Mouse (Mus musculus) heart, embryonic 15.5 days (tissue): ENCODE measurements around the gene Sik2. TPM values are rescaled to one million over a fixed set of nuclear protein-coding genes. Genes with fewer than 3 reads are reported as not detected.

Experiments
- ATAC-seq: fragments of 200-750 bp; cut with Nextera tagmentation; replicated peaks from 2 replicates; pipeline ENCODE4 v1.8.0; 2017; ENCODE audit warnings: low read depth, moderate TSS enrichment; ENCODE audit not compliant: insufficient number of reproducible peaks, insufficient read depth, low FRiP score
- H3K27ac ChIP-seq: fragments of 300-500 bp; sonication (generic); 2 replicates; pipeline ENCODE4 v1.5.1; 2015; ENCODE audit warnings: mild to moderate bottlenecking, inconsistent platforms
- H3K27me3 ChIP-seq: fragments of 300-500 bp; sonication (generic); 2 replicates; pipeline ENCODE4 v1.6.1; 2015; ENCODE audit warnings: inconsistent platforms
- H3K36me3 ChIP-seq: fragments of 300-500 bp; sonication (generic); 2 replicates; pipeline ENCODE4 v1.6.1; 2015; ENCODE audit warnings: mild to moderate bottlenecking, inconsistent platforms
- H3K4me1 ChIP-seq: fragments of 300-500 bp; sonication (generic); replicated peaks from 2 replicates; pipeline ENCODE4 v1.6.1; 2015; ENCODE audit warnings: inconsistent platforms
- H3K4me2 ChIP-seq: fragments of 300-500 bp; sonication (generic); 2 replicates; pipeline ENCODE4 v1.6.1; 2015; ENCODE audit warnings: inconsistent platforms, mild to moderate bottlenecking, moderate library complexity
- H3K4me3 ChIP-seq: fragments of 300-500 bp; sonication (generic); 2 replicates; pipeline ENCODE4 v1.5.1; 2015; ENCODE audit warnings: mild to moderate bottlenecking, inconsistent platforms
- H3K9ac ChIP-seq: fragments of 300-500 bp; sonication (generic); 2 replicates; pipeline ENCODE4 v1.6.1; 2015; ENCODE audit warnings: mild to moderate bottlenecking, inconsistent platforms
- H3K9me3 ChIP-seq: fragments of 300-500 bp; sonication (generic); replicated peaks from 2 replicates; pipeline ENCODE4 v1.6.1; 2016; ENCODE audit warnings: inconsistent platforms
- WGBS: fragments of 180-500 bp; shearing (Covaris S2); methylation state at CpG from one replicate; pipeline ENCODE4 v1.1.7; 2015; ENCODE audit warnings: mixed read lengths; 5-methylcytosine and 5-hydroxymethylcytosine counted together
- polyA plus RNA-seq: library from polyadenylated mRNA; unstranded; fragments of >200 nt; fragmentation: Nextera tagmentation; extraction: Ambion mirVana; gene quantifications from 2 replicates; pipeline ENCODE4 v1.2.1, GENCODE M21; 2015

The Sik2 gene
- polyA plus RNA-seq, 1 experiment from 2014 or later, result 13.7 TPM

DNA sequence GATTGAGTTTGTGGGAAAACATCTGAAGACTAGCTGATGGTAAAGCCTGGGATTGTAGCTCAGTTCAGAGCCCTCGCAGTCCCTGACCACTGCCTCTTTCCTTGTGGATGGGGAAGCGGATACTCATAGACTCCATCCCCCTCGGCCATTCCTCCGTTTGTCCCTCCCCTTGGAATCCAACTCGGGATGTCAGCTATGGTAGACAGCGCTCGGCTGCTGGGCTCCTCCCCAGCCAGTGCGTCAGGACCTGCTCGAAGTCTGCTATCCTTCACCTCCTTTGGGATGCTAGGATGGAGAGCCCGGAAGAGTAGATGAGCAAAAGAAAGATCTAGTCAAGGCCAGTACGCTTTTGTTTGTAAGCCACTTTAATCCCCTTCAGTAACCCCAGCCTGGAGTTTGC, 158.6 kb downstream of the Sik2 start:
- Histone ChIP-seq H3K4me3 (peak overlapping the region; percentile 18), H3K9ac (peak overlapping the region; percentile 15; the same call in 1 of the 2 replicates), H3K27ac (peak overlapping the region; percentile 25), H3K4me1 (peaks cover 28% of the 10 kb centered on the region), H3K4me2 (peak overlapping the region; percentile 56), H3K36me3 (no peaks in the 10 kb centered on the region), H3K9me3 (no peaks in the 10 kb centered on the region), H3K27me3 (no peaks in the 10 kb centered on the region)
- no peak; the same call in 1 of the 2 replicates for ATAC-seq
- WGBS, result 19% methylated on average over 11 of the region's 11 CpGs

DNA sequence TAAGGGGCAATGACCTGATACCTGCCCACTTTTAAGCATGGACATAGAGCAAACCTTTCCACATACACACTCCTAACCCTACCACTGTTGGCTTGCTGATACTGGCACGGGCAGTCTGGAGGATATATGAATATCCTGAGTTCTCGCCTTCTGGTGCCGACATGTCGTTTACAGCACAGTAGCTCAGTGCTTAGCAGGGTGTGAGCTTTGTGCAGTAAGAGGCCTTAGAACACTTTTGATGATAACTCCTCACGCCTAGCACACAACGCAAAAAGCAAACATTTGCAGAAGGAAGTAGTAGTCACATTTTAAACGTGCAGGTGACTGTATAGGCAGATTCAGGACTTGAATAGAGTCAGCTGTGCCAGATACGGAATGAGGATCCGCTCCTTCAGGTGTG, 159.1 kb downstream of the Sik2 start:
- H3K36me3 ChIP-seq, result no peaks in the 10 kb centered on the region
- peaks cover 28% of the 10 kb centered on the region for H3K4me1 ChIP-seq
- H3K9me3 ChIP-seq, result no peaks in the 10 kb centered on the region
- H3K9ac ChIP-seq, result no peak overlapping the region
- 0 out of 2 replicates have a peak overlapping the region, but pooled peaks have one; percentile 56 for H3K4me2 ChIP-seq
- no peak overlapping the region for H3K27ac ChIP-seq
- no peak overlapping the region for H3K4me3 ChIP-seq
- WGBS, result 56% methylated on average over 9 of the region's 9 CpGs
- H3K27me3 ChIP-seq, result no peaks in the 10 kb centered on the region
- ATAC-seq, result no peak

DNA sequence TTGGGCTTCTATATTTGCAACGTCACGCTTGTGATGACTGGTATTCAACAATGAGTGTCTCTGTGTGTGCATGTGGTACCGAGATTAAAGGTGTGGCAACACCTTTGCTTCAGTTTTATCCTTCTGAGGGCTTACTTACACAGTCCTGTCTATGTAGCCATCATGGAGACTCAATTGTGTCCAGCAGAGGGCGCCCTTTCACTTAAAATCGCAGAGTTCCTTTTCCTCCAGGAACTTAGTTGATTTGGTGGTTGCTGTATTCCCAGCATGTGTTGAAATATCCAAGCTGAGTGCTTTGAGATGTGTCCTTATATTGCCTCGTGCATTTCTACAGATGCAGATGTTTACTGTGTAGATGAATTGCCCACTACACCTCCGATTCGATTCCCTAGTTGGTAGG, 159.6 kb downstream of the Sik2 start:
- Histone ChIP-seq H3K9me3 (no peaks in the 10 kb centered on the region), H3K36me3 (no peaks in the 10 kb centered on the region), H3K4me2 (no peak overlapping the region), H3K27ac (no peak overlapping the region), H3K4me3 (no peak overlapping the region), H3K27me3 (no peaks in the 10 kb centered on the region), H3K4me1 (peaks cover 28% of the 10 kb centered on the region), H3K9ac (no peak overlapping the region)
- ATAC-seq, result peak; percentile 71
- 21% methylated on average over 8 of the region's 8 CpGs for WGBS

DNA sequence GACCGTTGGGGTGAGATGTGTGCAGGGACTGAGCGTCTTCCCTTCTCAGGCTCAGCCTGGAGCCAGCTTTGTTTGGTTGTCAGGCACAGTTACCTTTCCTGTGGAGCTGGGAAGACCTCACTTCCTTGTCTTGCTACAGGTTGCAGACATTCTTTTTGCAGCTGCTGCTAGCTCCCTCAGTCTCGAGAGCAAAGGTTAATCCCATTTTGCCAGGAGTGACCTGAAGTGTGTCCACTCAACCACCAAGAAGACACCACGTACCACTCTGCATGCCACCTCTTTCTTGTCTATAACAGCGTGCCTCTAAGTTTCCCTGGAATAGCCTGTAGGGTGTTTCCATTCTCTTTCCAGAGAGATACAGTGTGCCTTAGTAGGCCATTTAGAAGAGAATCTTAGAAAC, 160.1 kb downstream of the Sik2 start:
- Histone ChIP-seq H3K9me3 (no peaks in the 10 kb centered on the region), H3K27ac (no peak overlapping the region), H3K4me3 (no peak overlapping the region), H3K27me3 (no peaks in the 10 kb centered on the region), H3K4me2 (no peak overlapping the region), H3K4me1 (peaks cover 28% of the 10 kb centered on the region), H3K36me3 (no peaks in the 10 kb centered on the region), H3K9ac (no peak overlapping the region)
- 68% methylated on average over 5 of the region's 5 CpGs for WGBS
- no peak for ATAC-seq

DNA sequence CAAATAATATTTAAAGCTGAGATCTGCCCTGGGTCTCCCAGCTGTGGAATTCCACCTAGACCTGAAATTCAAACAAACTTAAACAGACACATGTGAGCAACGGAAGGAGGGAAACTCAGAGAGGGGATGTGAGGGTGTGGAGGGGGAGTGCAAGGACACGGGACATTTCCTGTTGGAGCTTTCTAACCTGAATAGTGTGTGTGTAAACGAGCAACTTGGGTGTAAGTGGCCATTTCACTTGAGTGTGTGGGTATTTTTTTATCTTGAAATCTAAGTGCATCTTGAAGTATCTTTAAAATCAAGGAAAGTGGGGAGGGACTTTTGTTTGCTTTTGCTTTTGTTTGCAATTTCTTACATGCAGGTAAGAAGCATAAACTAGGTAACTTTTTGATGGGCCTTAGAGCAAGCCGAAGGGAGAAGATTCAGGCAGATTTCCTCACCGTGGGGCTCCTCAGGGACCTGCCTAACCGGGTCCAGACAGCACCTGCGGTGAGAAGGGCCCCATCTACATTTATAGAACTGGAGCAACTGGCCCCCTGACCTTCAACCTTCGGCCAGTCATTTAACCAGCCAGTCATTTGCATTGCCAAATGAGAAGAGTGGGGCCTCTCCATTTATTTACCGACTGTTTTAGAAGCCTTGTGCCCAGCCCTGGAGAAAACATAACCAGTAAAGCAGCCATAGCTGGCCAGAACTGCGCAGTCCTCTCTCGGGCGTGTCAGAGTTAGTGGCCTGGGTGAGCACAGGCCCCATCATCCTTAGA, 161.1 kb downstream of the Sik2 start:
- no peak overlapping the region for H3K4me2 ChIP-seq
- ATAC-seq, result no peak
- H3K27me3 ChIP-seq, result no peaks in the 10 kb centered on the region
- no peaks in the 10 kb centered on the region for H3K9me3 ChIP-seq
- no peak overlapping the region for H3K27ac ChIP-seq
- H3K36me3 ChIP-seq, result 0 out of 2 replicates have a peak, but pooled peaks cover 3% of the 10 kb centered on the region
- no peak overlapping the region for H3K4me3 ChIP-seq
- peaks cover 22% of the 10 kb centered on the region for H3K4me1 ChIP-seq
- WGBS, result 70% methylated on average over 12 of the region's 12 CpGs
- H3K9ac ChIP-seq, result no peak overlapping the region

DNA sequence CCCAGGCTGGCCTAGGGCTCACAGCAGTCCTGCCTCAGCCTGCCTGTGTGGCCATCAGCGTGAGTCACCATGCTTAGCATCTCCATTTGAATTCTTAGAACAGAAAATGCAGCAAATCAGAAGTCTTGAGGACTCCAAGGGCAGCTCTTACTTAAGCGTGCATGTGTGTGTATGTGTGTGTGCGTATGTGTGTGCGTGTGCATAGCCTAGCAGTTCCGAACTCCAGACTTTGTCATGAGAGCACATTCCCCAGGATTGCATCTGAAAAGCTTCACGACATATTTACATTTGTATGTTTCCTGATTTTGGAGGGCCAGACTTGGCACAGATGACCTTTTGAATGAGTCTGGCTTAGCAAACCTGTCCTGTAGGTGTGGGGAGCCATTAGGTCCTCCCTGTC, 161.7 kb downstream of the Sik2 start:
- WGBS, result 87% methylated on average over 6 of the region's 6 CpGs
- Histone ChIP-seq H3K9me3 (no peaks in the 10 kb centered on the region), H3K27ac (no peak overlapping the region), H3K4me2 (no peak overlapping the region), H3K4me1 (peaks cover 18% of the 10 kb centered on the region), H3K9ac (no peak overlapping the region), H3K36me3 (0 out of 2 replicates have a peak, but pooled peaks cover 5% of the 10 kb centered on the region), H3K27me3 (no peaks in the 10 kb centered on the region), H3K4me3 (no peak overlapping the region)
- ATAC-seq, result no peak

DNA sequence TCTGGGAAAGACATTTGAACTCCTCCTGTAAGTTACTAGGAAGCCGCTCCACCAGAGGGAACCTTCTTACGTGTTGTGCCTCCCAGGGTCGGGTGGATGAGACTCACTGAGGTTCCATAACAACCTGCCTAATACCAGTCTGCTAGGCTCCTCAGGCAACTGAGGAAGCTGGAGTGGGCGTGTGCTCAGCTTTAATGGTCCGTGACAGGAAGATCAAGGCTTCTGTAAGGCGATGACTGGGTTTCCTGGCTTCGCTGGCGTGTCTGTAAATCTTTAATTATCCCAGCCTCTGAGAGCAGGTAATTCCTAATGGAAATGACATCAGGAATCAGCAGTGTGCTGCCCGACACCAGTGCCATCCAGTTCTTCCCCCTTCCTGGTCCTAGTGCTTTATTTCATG, 163.3 kb downstream of the Sik2 start:
- 74% methylated on average over 9 of the region's 9 CpGs for WGBS
- Histone ChIP-seq H3K27me3 (no peaks in the 10 kb centered on the region), H3K9ac (no peak overlapping the region)

DNA sequence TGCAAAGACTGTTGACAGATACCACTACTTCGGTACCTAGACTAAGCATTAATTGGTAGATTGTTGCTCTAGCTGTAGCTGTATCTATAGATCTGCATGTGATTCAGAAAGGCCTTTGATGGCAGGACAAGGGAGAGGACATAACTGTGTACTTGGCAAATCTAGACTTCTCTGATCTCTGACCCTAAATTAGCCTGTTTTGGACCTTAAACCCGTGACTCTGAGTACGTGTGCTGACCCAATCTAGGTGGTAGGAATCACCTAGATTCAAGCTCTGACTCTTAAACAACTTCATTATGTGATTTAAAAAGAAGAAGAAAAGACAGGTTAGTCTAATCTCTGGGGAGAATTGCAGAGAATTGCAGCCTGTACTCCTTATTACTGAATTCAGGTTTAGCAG, 163.8 kb downstream of the Sik2 start, which contains the start of gene Ppp2r1b:
Gene Ppp2r1b, plus strand, starts transcription at position 221 of the 400 bp plus-strand sequence.
- 85% methylated on average over 3 of the region's 3 CpGs for WGBS
- Histone ChIP-seq H3K27me3 (no peaks in the 10 kb centered on the region), H3K9ac (no peak within 1 kb of the TSS), H3K4me2 (no peak within 1 kb of the TSS), H3K4me1 (peaks cover 13% of the 10 kb centered on the region), H3K4me3 (no peak within 1 kb of the TSS), H3K9me3 (no peaks in the 10 kb centered on the region), H3K27ac (no peak within 1 kb of the TSS), H3K36me3 (0 out of 2 replicates have a peak, but pooled peaks cover 5% of the 10 kb centered on the region)
- ATAC-seq, result no peak

More for the DNA sequence above, 163.3 kb downstream of the Sik2 start:
- no peak for ATAC-seq
- Histone ChIP-seq H3K4me1 (peaks cover 18% of the 10 kb centered on the region), H3K4me3 (no peak overlapping the region), H3K27ac (no peak overlapping the region), H3K4me2 (no peak overlapping the region), H3K9me3 (no peaks in the 10 kb centered on the region), H3K36me3 (0 out of 2 replicates have a peak, but pooled peaks cover 5% of the 10 kb centered on the region)

Other genes starting within 250 kb of the Sik2 start
- gene Fdxacb1, start 240.8 kb downstream of the Sik2 start, polyA plus RNA-seq, result 7.6 and 10.2 TPM in 2 replicates
- 20.7 and 29.7 TPM in 2 replicates for gene Alg9, start 234.1 kb downstream of the Sik2 start, polyA plus RNA-seq
- 24.4 and 25.1 TPM in 2 replicates for gene 1110032A03Rik, start 233.6 kb downstream of the Sik2 start, polyA plus RNA-seq
- 33.4 and 42.5 TPM in 2 replicates for gene Ppp2r1b, start 163.8 kb downstream of the Sik2 start, polyA plus RNA-seq
- gene Btg4, start 51.8 kb upstream of the Sik2 start, polyA plus RNA-seq, result not detected in 2 replicates
- gene Layn, start 68.0 kb upstream of the Sik2 start, polyA plus RNA-seq, result 8.8 and 8.9 TPM in 2 replicates
- gene 4833427G06Rik, start 93.0 kb upstream of the Sik2 start, polyA plus RNA-seq, result 0.19 TPM in 1 of 2 replicates, not detected in the other
- 0.03 and 0.24 TPM in 2 replicates for gene Gm32742, start 156.4 kb upstream of the Sik2 start, polyA plus RNA-seq
- 0.06 and 0.49 TPM in 2 replicates for gene Pou2af1, start 204.6 kb upstream of the Sik2 start, polyA plus RNA-seq